Mouse (Mus musculus) midbrain, embryonic 16.5 days (tissue): ENCODE data around the gene Bbx. TPM values are rescaled to one million over a fixed set of nuclear protein-coding genes. Genes with fewer than 3 reads are reported as not detected.
A peak's percentile ranks its signal among the peaks of the same experiment; 100 is the strongest.

Experiments used
- ATAC-seq: fragments of 200-750 bp; cut with Nextera tagmentation; 2 replicates; pipeline ENCODE4 v1.8.0; 2017; ENCODE audit warnings: moderate TSS enrichment
- H3K27ac ChIP-seq: fragments of 300-500 bp; sonication (generic); 2 replicates; pipeline ENCODE4 v1.5.1; 2014; ENCODE audit warnings: mild to moderate bottlenecking, low read length, mixed read lengths
- H3K27me3 ChIP-seq: fragments of 300-500 bp; sonication (generic); 2 replicates; pipeline ENCODE4 v1.6.1; 2014; ENCODE audit warnings: low read depth, low read length, mixed read lengths; ENCODE audit not compliant: control insufficient read depth, insufficient read depth
- H3K36me3 ChIP-seq: fragments of 300-500 bp; sonication (generic); 2 replicates; pipeline ENCODE4 v1.6.1; 2014; ENCODE audit warnings: mild to moderate bottlenecking, low read length, moderate library complexity, mixed read lengths; ENCODE audit not compliant: control insufficient read depth, insufficient read depth
- H3K4me1 ChIP-seq: fragments of 300-500 bp; sonication (generic); 2 replicates; pipeline ENCODE4 v1.6.1; 2014; ENCODE audit warnings: mild to moderate bottlenecking, low read length, mixed read lengths; ENCODE audit not compliant: control insufficient read depth, insufficient read depth
- H3K4me2 ChIP-seq: fragments of 300-500 bp; sonication (generic); 2 replicates; pipeline ENCODE4 v1.6.1; 2014; ENCODE audit warnings: mild to moderate bottlenecking, low read length, mixed read lengths
- H3K4me3 ChIP-seq: fragments of 300-500 bp; sonication (generic); 2 replicates; pipeline ENCODE4 v1.5.1; 2014; ENCODE audit warnings: low read depth, mild to moderate bottlenecking, low read length, moderate library complexity, mixed read lengths
- H3K9ac ChIP-seq: fragments of 300-500 bp; sonication (generic); 2 replicates; pipeline ENCODE4 v1.6.1; 2014; ENCODE audit warnings: low read depth, low read length, mixed read lengths
- H3K9me3 ChIP-seq: fragments of 300-500 bp; sonication (generic); replicated peaks from 2 replicates; pipeline ENCODE4 v1.6.1; 2014; ENCODE audit warnings: mild to moderate bottlenecking, low read length, mixed read lengths; ENCODE audit not compliant: control insufficient read depth, poor library complexity, severe bottlenecking
- WGBS: fragments of 180-500 bp; shearing (Covaris S2); extraction: QIAGEN DNeasy Blood & Tissue Kit; methylation state at CpG from one replicate; pipeline ENCODE4 v1.1.7; 2014; 5-methylcytosine and 5-hydroxymethylcytosine counted together
- polyA plus RNA-seq: library from polyadenylated mRNA; unstranded; fragments of >200 nt; fragmentation: Nextera tagmentation; extraction: Ambion mirVana; gene quantifications from 2 replicates; pipeline ENCODE4 v1.2.1, GENCODE M21; 2015

Bbx gene
- 14.7 and 17.9 TPM in 2 replicates for polyA plus RNA-seq

DNA sequence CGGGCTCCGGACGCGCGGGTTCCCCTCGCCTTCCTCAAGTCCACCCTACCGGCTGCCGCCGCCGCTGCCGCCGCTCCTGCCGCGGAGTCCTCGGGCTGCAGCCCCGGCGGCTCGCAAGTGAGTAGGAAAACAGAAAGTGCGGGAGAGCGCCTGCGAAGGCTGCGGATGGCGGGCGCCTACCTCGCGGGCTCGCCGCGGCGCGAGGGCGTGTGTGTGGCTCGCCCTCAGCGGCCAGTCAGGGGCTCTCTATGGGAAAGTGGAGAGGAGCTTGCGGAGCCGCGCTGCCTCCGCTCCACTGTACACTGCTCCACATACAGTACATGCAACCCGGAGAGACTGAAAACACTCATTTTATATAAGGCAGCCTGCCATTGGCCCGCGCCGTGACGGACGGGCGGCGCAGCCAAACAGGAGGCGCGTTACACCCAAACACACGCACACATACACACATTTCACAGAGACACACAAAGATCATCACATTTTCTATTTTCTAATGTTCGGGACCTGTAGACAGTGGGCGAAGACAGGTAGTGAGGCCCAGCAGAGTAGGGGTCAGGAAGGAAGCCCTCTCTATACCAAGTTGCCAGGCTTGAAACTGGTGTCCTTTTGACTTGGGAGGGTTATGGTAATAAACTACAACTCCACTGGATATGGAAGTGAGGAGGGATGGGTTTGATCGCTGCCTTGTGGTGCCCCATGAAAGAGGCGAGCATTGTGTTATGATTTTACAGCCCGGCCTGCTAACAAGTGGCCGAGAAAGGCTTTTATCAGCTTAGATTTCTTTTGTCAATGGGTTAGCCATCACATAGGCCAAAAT, at the start of gene Bbx:
Bbx (minus strand) TSS at position 329 of the 817 bp plus-strand sequence.
- no peaks in the 10 kb centered on the region for H3K27me3 ChIP-seq
- no peaks in the 10 kb centered on the region for H3K36me3 ChIP-seq
- ATAC-seq = peak; percentile 99
- under 1% methylated on average over 55 of the region's 55 CpGs for WGBS
- peak within 1 kb of the TSS; percentile 84 for H3K27ac ChIP-seq
- H3K4me3 ChIP-seq = peak within 1 kb of the TSS; percentile 92
- peak within 1 kb of the TSS; percentile 84 for H3K9ac ChIP-seq
- H3K4me1 ChIP-seq = peaks cover 6% of the 10 kb centered on the region
- peak within 1 kb of the TSS; percentile 97 for H3K4me2 ChIP-seq
- no peaks in the 10 kb centered on the region for H3K9me3 ChIP-seq

DNA sequence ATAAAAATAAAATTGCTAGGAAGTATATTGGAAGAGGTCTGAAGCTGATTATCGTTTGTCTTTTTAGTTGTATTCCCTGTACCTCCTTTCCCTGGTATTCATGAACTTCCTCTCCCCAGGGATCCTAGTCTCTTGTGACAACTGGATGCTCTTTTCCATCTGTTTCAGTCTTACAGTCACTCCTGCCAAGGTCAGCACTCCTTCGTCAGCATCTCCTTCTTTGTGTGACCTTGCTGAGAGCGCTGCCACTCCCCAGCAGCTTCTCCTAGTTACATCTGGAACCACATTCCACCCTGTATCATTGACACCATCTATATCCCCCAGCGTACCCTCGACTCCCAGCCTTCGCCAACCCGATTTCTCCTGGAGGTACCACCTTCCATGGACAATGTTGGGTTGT, 49.7 kb upstream of the Bbx start:
- Histone ChIP-seq H3K27ac (no peak overlapping the region), H3K9me3 (no peaks in the 10 kb centered on the region), H3K4me2 (no peak overlapping the region), H3K9ac (no peak overlapping the region), H3K4me1 (no peaks in the 10 kb centered on the region), H3K4me3 (no peak overlapping the region), H3K36me3 (no peaks in the 10 kb centered on the region), H3K27me3 (no peaks in the 10 kb centered on the region)
- ATAC-seq = no peak
- WGBS = 81% methylated on average over 7 of the region's 7 CpGs

DNA sequence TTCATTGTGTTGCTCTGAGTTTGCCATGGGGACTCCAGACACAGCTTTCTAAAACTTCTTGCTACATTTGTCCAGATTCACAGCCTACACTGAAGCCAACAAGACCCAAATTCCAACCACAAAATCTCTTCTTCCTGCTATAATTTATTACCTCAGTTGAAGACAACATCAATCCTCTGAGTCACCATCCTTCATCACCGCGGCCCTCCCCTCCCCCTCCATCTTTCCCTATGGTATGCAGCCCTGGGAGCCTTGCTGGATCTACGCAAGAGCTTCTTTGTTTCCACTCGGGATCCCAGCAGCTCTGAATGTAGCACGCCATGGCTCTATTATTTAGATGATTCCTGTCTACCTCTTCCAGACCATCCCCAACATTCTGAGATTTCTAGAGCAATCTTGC, 49.2 kb upstream of the Bbx start:
- ATAC-seq = no peak
- 62% methylated on average over 5 of the region's 5 CpGs for WGBS
- Histone ChIP-seq H3K36me3 (no peaks in the 10 kb centered on the region), H3K27me3 (no peaks in the 10 kb centered on the region), H3K4me1 (no peaks in the 10 kb centered on the region), H3K9ac (no peak overlapping the region), H3K4me3 (no peak overlapping the region), H3K27ac (no peak overlapping the region), H3K4me2 (no peak overlapping the region), H3K9me3 (no peaks in the 10 kb centered on the region)

DNA sequence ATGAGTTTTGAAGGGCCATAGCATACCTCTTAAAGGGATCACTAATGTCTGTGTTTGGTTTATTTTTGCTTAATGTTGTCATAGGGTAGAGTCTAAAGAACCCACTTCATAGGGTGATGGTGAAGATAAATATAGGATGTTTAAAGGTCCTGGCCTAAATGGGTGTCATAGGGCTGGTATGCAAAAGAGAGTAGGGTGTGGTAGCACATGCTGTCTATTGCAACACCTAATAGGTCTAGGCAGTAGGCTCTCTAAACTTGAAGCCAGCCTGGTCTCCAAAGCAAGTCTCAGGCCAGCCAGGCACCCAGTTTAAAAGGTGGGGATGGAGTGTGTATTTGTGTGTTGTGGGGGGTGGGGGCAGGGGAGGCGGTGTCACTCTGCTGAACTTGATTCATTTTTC, 46.5 kb upstream of the Bbx start:
- H3K4me3 ChIP-seq = no peak overlapping the region
- no peak for ATAC-seq
- WGBS = 96% methylated on average over 1 of the region's 1 CpGs
- no peak overlapping the region for H3K4me2 ChIP-seq
- no peaks in the 10 kb centered on the region for H3K4me1 ChIP-seq
- H3K9ac ChIP-seq = no peak overlapping the region
- no peak overlapping the region for H3K27ac ChIP-seq
- H3K27me3 ChIP-seq = no peaks in the 10 kb centered on the region
- no peaks in the 10 kb centered on the region for H3K36me3 ChIP-seq
- no peaks in the 10 kb centered on the region for H3K9me3 ChIP-seq

DNA sequence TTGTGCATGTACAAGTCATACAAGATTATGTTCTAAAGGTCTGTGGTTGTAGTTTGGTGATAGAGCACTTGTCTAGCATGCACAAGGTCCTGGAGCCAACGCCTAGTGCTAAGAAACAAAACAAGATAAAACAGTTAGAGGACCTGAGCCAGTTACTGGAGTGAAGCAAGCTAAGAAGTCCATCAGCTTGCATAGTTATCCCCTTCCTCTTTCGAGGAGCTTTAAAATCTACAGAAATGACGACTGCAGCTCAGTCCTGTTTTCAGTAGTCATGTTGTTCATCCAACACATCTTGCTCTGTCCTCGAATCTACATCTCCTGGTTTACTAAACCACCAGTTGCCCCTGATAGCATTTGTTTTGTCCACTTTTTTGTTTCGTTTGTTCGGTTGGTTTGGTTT, 45.4 kb upstream of the Bbx start:
- 92% methylated on average over 6 of the region's 6 CpGs for WGBS
- ATAC-seq = no peak
- Histone ChIP-seq H3K9ac (no peak overlapping the region), H3K9me3 (no peaks in the 10 kb centered on the region), H3K27me3 (no peaks in the 10 kb centered on the region), H3K27ac (no peak overlapping the region), H3K36me3 (no peaks in the 10 kb centered on the region), H3K4me1 (no peaks in the 10 kb centered on the region), H3K4me2 (no peak overlapping the region), H3K4me3 (no peak overlapping the region)

GRCm38 (mm10) chr16:50462226-50462870, 30.2 kb upstream of the Bbx start:
- no peak for ATAC-seq
- H3K4me1 ChIP-seq = no peaks in the 10 kb centered on the region
- H3K4me2 ChIP-seq = no peak overlapping the region
- no peaks in the 10 kb centered on the region for H3K36me3 ChIP-seq
- H3K9me3 ChIP-seq = no peaks in the 10 kb centered on the region
- H3K27ac ChIP-seq = no peak overlapping the region
- no peak overlapping the region for H3K9ac ChIP-seq
- no peak overlapping the region for H3K4me3 ChIP-seq
- WGBS = 30% methylated on average over 10 of the region's 10 CpGs
- no peaks in the 10 kb centered on the region for H3K27me3 ChIP-seq

DNA sequence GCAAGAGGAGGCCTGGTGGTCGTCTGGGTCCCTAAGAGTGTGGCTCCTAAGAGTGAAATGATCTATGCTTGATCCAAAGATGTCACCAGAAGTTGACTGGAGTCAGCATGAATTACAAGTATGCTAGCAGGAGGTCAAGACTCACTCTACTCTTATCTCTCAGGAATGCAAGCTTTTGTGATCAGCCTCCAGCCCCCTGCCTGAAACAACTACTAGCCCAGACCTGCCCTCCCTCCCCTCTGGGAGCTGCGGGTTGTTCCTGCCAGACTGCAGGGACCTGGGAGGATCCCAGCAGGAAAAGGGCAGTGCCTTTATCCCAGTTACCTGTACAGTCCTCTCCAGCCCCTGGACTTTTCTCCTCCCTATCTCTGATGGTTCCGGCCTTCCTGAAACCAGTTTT, 27.0 kb upstream of the Bbx start:
- Histone ChIP-seq H3K4me3 (no peak overlapping the region), H3K36me3 (no peaks in the 10 kb centered on the region), H3K4me2 (no peak overlapping the region), H3K9ac (no peak overlapping the region), H3K27ac (no peak overlapping the region), H3K27me3 (no peaks in the 10 kb centered on the region), H3K9me3 (no peaks in the 10 kb centered on the region), H3K4me1 (no peaks in the 10 kb centered on the region)
- WGBS = 39% methylated on average over 3 of the region's 3 CpGs
- ATAC-seq = no peak

GRCm38 (mm10) chr16:50456053-50456452, 23.9 kb upstream of the Bbx start:
- H3K27me3 ChIP-seq = no peaks in the 10 kb centered on the region
- 86% methylated on average over 1 of the region's 1 CpGs for WGBS
- no peak overlapping the region for H3K27ac ChIP-seq
- no peak overlapping the region for H3K9ac ChIP-seq
- no peaks in the 10 kb centered on the region for H3K4me1 ChIP-seq
- no peaks in the 10 kb centered on the region for H3K36me3 ChIP-seq
- no peaks in the 10 kb centered on the region for H3K9me3 ChIP-seq
- H3K4me3 ChIP-seq = no peak overlapping the region
- ATAC-seq = no peak
- no peak overlapping the region for H3K4me2 ChIP-seq

- no peaks in the 10 kb centered on the region for H3K9me3 ChIP-seq
- 86% methylated on average over 9 of the region's 9 CpGs for WGBS
- no peaks in the 10 kb centered on the region for H3K4me1 ChIP-seq
- H3K4me2 ChIP-seq = no peak overlapping the region
- H3K27me3 ChIP-seq = no peaks in the 10 kb centered on the region
- no peak overlapping the region for H3K4me3 ChIP-seq
- no peak overlapping the region for H3K27ac ChIP-seq
- H3K9ac ChIP-seq = no peak overlapping the region
- ATAC-seq = no peak
- no peaks in the 10 kb centered on the region for H3K36me3 ChIP-seq
Measured at GRCm38 (mm10) chr16:50449086-50449485, 16.9 kb upstream of the Bbx start.
